13 mouse cellular contexts compared by ENCODE assay signal in genomic region chr19:45029571-45029970, GRCm38 (mm10). TPM values are rescaled to one million over a fixed set of nuclear protein-coding genes. Genes with fewer than 3 reads are reported as not detected.
"Had no signal": no experiment of that assay in that cellular context is flagged by ENCODE, and none has a peak within 500 bp of the region (broad histone marks: within the 10 kb centered on the region; RNA-seq: fewer than 3 reads in every experiment).

No protein-coding gene starts in this region.

- H3K27ac ChIP-seq: kidney, postnatal 0 days; limb, embryonic 13.5 days; liver, embryonic 12.5 days; liver, embryonic 15.5 days; lung, embryonic 15.5 days; midbrain, embryonic 15.5 days; neural tube, embryonic 12.5 days; neural tube, embryonic 15.5 days had no signal

- DNase-seq: layer of hippocampus, adult 9-11 months; right cerebral cortex, adult 18-20 months had no signal

- H3K4me3 ChIP-seq: limb, embryonic 10.5 days; limb, embryonic 13.5 days; liver, embryonic 12.5 days; liver, embryonic 15.5 days; lung, embryonic 15.5 days; midbrain, embryonic 10.5 days; midbrain, embryonic 15.5 days; neural tube, embryonic 12.5 days; neural tube, embryonic 15.5 days had no signal

- H3K9me3 ChIP-seq: limb, embryonic 10.5 days; limb, embryonic 13.5 days; liver, embryonic 12.5 days; liver, embryonic 15.5 days; lung, embryonic 15.5 days; megakaryocyte, embryonic 14.5 days; midbrain, embryonic 10.5 days; midbrain, embryonic 15.5 days; neural tube, embryonic 12.5 days; neural tube, embryonic 15.5 days had no signal

- ATAC-seq: midbrain, embryonic 15.5 days had no signal

- H3K4me2 ChIP-seq: limb, embryonic 13.5 days; liver, embryonic 15.5 days; lung, embryonic 15.5 days; midbrain, embryonic 15.5 days; neural tube, embryonic 12.5 days; neural tube, embryonic 15.5 days had no signal

- H3K27me3 ChIP-seq: limb, embryonic 13.5 days; liver, embryonic 15.5 days; lung, embryonic 15.5 days; midbrain, embryonic 15.5 days; neural tube, embryonic 12.5 days; neural tube, embryonic 15.5 days had no signal

- H3K9ac ChIP-seq: limb, embryonic 13.5 days; liver, embryonic 12.5 days; liver, embryonic 15.5 days; lung, embryonic 15.5 days; midbrain, embryonic 15.5 days; neural tube, embryonic 12.5 days; neural tube, embryonic 15.5 days had no signal

RNA-seq across cellular contexts. Expression of gene Pdzd7, which starts 15.9 kb away (rescaled TPM):
- polyA plus RNA-seq: liver, embryonic 12.5 days; liver, embryonic 15.5 days had no signal
